Mouse (Mus musculus): ENCODE results near the gene Fto.

GRCm38 (mm10) chr8:91572630-91573029 is 259.3 kb downstream of the Fto start:
- TF ChIP-seq POLR2A (IDR thresholded peaks at IDR 0.05; ENCODE audit: borderline replicate concordance, extremely low read depth, insufficient read depth, insufficient read length, poor library complexity, severe bottlenecking): no peak
- no peak for TF ChIP-seq CTCF (IDR thresholded peaks at IDR 0.05; ENCODE audit: borderline replicate concordance, extremely low read depth, insufficient read depth, insufficient read length)

Data from brain, embryonic 14.5 days (tissue).